Mouse (Mus musculus) spleen, adult 2 months (tissue): Measurements from ENCODE around the gene Nosip. TPM values are rescaled to one million over a fixed set of nuclear protein-coding genes. Genes with fewer than 3 reads are reported as not detected.

ENCODE experiments used
- DNase-seq, 2 experiments: peaks; one replicate each; pipeline versions ENCODE4 v3.0.0 to v3.0.0-alpha.2; 2012 to 2021; ENCODE audit warnings: low spot score in 2 of 2, low read depth in 1 of 2
- H3K27ac ChIP-seq: fragments of 200-500 bp; 2 replicates; pipeline ENCODE4 v1.5.1; 2012; ENCODE audit warnings: low read length, inconsistent platforms; ENCODE audit not compliant: insufficient read depth
- H3K27me3 ChIP-seq: fragments of 200-500 bp; 2 replicates; pipeline ENCODE4 v1.6.1; 2012; ENCODE audit warnings: mild to moderate bottlenecking, moderate library complexity, low read length, inconsistent platforms; ENCODE audit not compliant: control insufficient read depth, insufficient read depth
- H3K36me3 ChIP-seq: fragments of 200-500 bp; 2 replicates; pipeline ENCODE4 v1.6.1; 2012; ENCODE audit warnings: mild to moderate bottlenecking, low read length, inconsistent platforms; ENCODE audit not compliant: control insufficient read depth, insufficient read depth
- H3K4me1 ChIP-seq: fragments of 200-500 bp; 2 replicates; pipeline ENCODE4 v1.6.1; 2011; ENCODE audit warnings: inconsistent platforms; ENCODE audit not compliant: control insufficient read depth, insufficient read depth, insufficient read length
- H3K4me3 ChIP-seq: fragments of 200-500 bp; 2 replicates; pipeline ENCODE4 v1.5.1; 2011; ENCODE audit warnings: mild to moderate bottlenecking, inconsistent platforms; ENCODE audit not compliant: insufficient read depth, insufficient read length; ENCODE audit errors: extremely low read depth
- CTCF ChIP-seq: fragments of 200-500 bp; IDR thresholded peaks from 2 replicates; pipeline ENCODE4 v1.5.1; 2011; ENCODE audit warnings: mild to moderate bottlenecking, inconsistent platforms; ENCODE audit not compliant: insufficient read depth, insufficient read length, insufficient replicate concordance; ENCODE audit errors: extremely low read depth
- POLR2A ChIP-seq: fragments of 200-500 bp; IDR thresholded peaks from 2 replicates; pipeline ENCODE4 v1.6.1; 2011; ENCODE audit warnings: low read depth, low read length, inconsistent platforms
- WGBS: fragments of 180-500 bp; shearing (Covaris S2); methylation state at CpG from one replicate; pipeline ENCODE4 v1.1.7; 2018; 5-methylcytosine and 5-hydroxymethylcytosine counted together
- polyA plus RNA-seq: library from polyadenylated mRNA; depleted of rRNA; stranded (reverse); fragments of >200 nt; gene quantifications from 2 replicates; pipeline ENCODE4 v1.2.3, GENCODE M21; 2012

Gene Nosip
- polyA plus RNA-seq, 1 experiment: 67.9 TPM

GRCm38 (mm10) chr7:45078513-45078912 is 16.3 kb downstream of the Nosip start:
- DNase-seq: peak; percentile 48 to 77
- Histone ChIP-seq H3K27ac (no peak overlapping the region), H3K4me3 (no peak overlapping the region), H3K4me1 (peaks cover 9% of the 10 kb centered on the region; the same call in 1 of the 2 replicates), H3K36me3 (peaks cover 27% of the 10 kb centered on the region), H3K27me3 (no peaks in the 10 kb centered on the region)
- 46% methylated on average over 9 of the region's 9 CpGs for WGBS
- TF ChIP-seq POLR2A (no peak), CTCF (peak; percentile 80; the same call in 1 of the 2 replicates)

GRCm38 (mm10) chr7:45079856-45080255 is 17.6 kb downstream of the Nosip start:
- peaks cover 24% of the 10 kb centered on the region for H3K36me3 ChIP-seq
- peak; percentile 66 to 88 for DNase-seq
- whole genome bisulfite sequencing: 2% methylated on average over 10 of the region's 10 CpGs
- H3K27ac ChIP-seq: no peak overlapping the region
- H3K27me3 ChIP-seq: no peaks in the 10 kb centered on the region
- H3K4me3 ChIP-seq: no peak overlapping the region
- H3K4me1 ChIP-seq: peaks cover 12% of the 10 kb centered on the region; the same call in 1 of the 2 replicates
- TF ChIP-seq POLR2A (no peak), CTCF (peak; percentile 98)

GRCm38 (mm10) chr7:45081016-45081415 is 18.8 kb downstream of the Nosip start:
- peaks cover 12% of the 10 kb centered on the region; the same call in 1 of the 2 replicates for H3K4me1 ChIP-seq
- WGBS: 86% methylated on average over 5 of the region's 5 CpGs
- H3K4me3 ChIP-seq: no peak overlapping the region
- DNase-seq: no peak
- peaks cover 16% of the 10 kb centered on the region for H3K36me3 ChIP-seq
- peak overlapping the region; percentile 31; the same call in 1 of the 2 replicates for H3K27ac ChIP-seq
- TF ChIP-seq POLR2A (no peak), CTCF (no peak)
- no peaks in the 10 kb centered on the region for H3K27me3 ChIP-seq

- Histone ChIP-seq H3K27ac (peak overlapping the region; percentile 96), H3K4me3 (peak overlapping the region; percentile 67), H3K36me3 (peaks cover 3% of the 10 kb centered on the region; the same call in 1 of the 2 replicates), H3K4me1 (peaks cover 12% of the 10 kb centered on the region; the same call in 1 of the 2 replicates), H3K27me3 (no peaks in the 10 kb centered on the region)
- WGBS: 3% methylated on average over 25 of the region's 25 CpGs
- peak; percentile 40 to 64 for DNase-seq
- TF ChIP-seq POLR2A (peak; percentile 58; the same call in 1 of the 2 replicates), CTCF (peak; percentile 6; the same call in 1 of the 2 replicates)
Observed at GRCm38 (mm10) chr7:45082401-45083299, 20.4 kb downstream of the Nosip start.

GRCm38 (mm10) chr7:45083300-45083890 is 21.2 kb downstream of the Nosip start:
- no peaks in the 10 kb centered on the region for H3K36me3 ChIP-seq
- peaks cover 12% of the 10 kb centered on the region for H3K4me1 ChIP-seq
- TF ChIP-seq POLR2A (no peak), CTCF (no peak)
- peak overlapping the region; percentile 96 for H3K27ac ChIP-seq
- peak overlapping the region; percentile 67 for H3K4me3 ChIP-seq
- no peaks in the 10 kb centered on the region for H3K27me3 ChIP-seq
- WGBS: 42% methylated on average over 22 of the region's 22 CpGs
- DNase-seq: no peak

- Histone ChIP-seq H3K27me3 (no peaks in the 10 kb centered on the region), H3K4me1 (peaks cover 12% of the 10 kb centered on the region), H3K27ac (no peak overlapping the region), H3K36me3 (no peaks in the 10 kb centered on the region), H3K4me3 (no peak overlapping the region)
- DNase-seq: no peak
- no peak for TF ChIP-seq CTCF
- TF ChIP-seq POLR2A: no peak
- 83% methylated on average over 4 of the region's 4 CpGs for WGBS
Observed at GRCm38 (mm10) chr7:45086084-45086483, 23.9 kb downstream of the Nosip start.
